Mouse (Mus musculus) testis, postnatal 14 days (tissue): ENCODE data around the gene Csn1s2b.
"Not testable (repeated sequence)": the region's sequence is repeated elsewhere in the genome, so short reads cannot be mapped to it uniquely, and the experiment has no call there.

ENCODE experiments used
- DNase-seq: peaks from one replicate; pipeline ENCODE4 v3.0.0; 2021; ENCODE audit warnings: low spot score

The Csn1s2b gene

DNA sequence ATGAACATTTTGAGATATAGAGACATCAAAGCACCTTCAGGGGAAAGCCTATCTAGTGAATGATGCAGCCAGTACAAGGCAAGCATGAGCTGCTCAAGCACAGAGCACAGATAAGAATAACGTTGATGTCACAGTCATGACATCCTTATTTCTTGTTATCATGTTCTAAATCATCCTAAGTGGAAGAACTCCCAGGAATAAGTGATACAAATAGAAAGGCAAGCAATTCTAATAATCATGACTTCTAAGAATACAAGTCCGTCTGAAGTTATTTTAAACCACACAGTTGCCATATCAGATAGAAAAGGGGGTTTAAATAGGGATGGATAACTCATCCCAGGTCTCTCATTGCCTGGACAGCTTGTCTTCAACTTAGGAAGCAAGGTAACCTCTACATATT, at the start of gene Csn1s2b:
Gene Csn1s2b (plus strand): TSS at position 301 of the 400 bp plus-strand sequence.
- DNase-seq, result no peak

DNA sequence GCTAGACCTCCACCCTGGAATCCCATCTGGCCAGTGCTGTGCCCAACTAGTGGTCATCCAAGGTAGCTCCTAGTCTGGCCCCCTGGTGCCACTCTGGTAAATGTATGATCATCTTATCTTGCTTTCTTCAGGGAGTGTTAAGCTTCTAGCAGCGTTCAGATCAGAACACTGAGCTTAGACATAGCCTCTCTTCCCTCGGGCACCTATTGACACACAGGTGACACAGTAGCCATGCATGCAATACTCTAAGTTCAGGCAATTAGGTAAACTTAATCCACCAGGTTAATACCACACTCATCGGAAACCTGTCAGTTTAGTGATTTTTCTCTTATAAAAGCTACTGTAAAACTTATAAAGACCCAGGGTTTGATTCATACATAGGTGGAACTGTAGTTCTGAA, 43.3 kb upstream of the Csn1s2b start:
- DNase-seq, result no peak

DNA sequence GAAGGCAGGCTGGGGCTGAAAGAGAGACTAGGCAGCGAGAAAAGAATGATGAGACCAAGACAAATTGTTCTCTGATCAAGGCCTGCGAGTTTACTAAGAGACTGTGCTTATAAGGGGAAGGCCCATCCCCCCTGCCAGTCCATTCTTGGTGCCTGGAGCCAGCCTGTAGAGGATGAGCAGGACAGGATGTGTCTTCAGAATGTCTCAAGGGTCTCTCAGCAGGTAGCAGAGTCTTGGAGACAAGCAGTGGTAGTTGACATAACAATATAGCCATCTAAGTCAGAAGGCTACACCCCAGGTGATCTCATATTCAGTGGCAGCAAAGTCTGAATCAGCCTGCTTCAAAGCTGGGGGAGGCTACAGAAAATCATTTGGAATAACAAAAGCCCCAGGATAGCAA, 35.7 kb upstream of the Csn1s2b start:
- not testable (repeated sequence) for DNase-seq

DNA sequence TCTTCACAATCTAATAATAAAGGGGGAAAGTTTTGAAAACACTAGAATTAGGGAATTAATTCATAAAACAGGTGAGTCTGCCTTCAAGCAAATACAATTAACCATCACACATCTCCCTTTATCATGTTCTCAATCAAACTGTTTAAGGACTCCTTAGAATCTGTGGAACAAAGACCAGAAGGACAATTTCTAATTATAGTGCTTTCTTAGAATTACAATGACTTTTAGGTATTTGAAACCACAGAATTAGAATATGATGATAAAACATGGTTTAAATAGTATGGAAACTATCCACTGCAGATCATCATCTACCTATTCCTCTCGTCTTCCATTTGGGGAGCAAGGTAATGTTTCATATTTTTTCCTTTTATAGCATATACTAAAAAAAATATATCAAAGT, 33.6 kb upstream of the Csn1s2b start, which contains the start of gene Csn1s2a:
Gene Csn1s2a (plus strand): TSS at position 301 of the 400 bp plus-strand sequence.
- no peak for DNase-seq

DNA sequence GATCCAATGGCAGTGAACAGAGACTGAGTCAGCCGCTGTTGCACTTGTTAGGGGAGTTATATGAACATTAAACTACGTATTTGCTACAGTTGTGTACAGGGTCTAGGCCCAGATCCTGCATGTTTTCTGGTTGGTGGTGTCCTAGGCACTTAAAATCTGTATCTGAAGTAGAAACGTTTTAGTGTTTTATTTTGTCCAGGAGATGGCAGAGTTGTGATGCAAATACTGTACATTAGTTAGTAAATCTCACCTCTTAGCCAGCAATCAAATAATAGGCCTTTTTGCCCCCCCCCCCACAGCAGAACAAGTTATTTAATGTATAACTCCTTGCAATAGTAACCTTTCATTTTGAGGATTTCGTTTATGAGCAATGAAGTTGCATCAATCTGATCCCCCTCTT, 25.2 kb upstream of the Csn1s2b start:
- no peak for DNase-seq

DNA sequence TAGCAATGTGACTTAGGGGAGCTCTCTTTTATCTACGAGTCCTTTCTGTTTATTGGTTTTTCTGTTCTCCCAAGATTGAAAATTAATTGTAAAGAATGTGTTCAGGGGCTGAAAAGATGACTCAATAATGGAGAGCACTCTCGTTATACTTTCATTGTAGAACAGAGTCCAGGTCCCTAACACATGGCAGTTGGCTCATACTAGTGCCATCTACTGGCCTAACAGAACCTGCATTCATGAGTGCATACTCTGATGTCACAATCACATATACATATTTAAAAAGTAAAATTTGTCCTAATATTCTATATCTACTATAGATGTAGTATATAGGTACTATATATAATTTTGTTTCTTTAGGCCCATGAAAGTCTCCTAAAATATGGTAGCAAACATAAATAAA, 1.4 kb downstream of the Csn1s2b start:
- no peak for DNase-seq

DNA sequence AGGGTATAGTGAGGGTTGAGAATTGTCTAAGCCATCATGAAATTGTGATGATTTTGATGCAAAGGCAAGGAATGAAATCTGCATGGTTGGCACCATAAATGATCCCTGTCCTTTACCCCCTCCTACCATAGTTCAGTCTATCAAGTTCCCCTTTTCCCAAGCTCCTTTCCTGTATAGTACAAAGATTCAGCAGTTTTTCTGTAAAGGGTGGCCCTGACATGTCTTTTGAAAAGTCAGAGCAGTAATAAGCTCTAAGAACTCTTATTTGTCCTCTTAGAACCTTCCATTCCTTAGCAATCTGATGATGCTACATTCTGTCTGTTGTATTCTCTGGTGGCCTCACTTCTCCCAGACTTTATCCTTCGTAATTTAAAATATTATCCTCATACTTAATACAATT, 17.5 kb downstream of the Csn1s2b start, which contains the start of gene Prr27:
Gene Prr27 (plus strand): TSS at position 301 of the 400 bp plus-strand sequence.
- no peak for DNase-seq

DNA sequence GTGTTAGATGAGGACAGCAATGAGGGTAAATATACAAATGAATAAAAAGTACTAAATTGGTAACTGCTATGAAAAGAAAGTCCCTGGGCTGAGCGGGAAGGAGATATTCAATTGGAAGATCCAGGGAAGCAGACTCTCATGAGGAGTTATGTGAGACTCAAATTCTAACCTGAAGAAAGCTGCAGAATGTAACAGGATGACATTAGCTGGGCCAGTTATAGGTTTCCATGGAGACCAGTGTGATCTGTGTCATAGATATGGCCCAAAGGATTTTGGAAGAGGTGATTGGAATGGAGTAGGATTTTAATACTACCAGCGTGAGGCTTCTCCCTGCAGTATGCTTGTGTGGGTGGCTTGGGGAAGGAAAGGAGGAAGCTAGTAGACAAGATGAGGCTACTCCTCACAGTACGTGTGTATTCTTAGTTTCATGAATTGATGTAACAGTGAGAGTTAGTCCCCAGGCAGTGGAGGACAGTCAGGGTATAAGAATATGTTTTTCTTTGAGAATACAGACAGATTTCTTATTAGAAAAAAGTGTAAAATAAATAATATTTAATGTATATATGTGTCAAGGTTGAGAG, 47.3 kb downstream of the Csn1s2b start:
- DNase-seq, result no peak

DNA sequence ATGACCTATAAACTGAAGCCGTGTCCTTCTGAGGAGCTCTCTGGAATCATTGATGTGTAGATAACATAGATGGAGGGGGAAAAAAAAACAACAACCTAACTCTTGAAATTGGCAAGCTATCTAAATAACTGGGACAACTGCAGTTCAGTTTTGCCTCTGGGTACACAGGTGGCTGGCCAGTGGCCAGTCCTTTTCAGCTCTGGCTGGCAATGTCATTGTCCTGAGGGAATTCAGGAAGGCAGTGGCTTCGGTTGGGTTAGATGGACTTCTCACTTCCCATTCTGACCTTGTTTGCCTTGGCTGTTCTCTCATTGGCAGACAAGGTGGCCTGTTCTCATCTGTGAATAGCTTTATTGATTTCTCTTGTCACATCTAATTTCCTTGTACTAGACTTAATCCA, 62.2 kb downstream of the Csn1s2b start:
- no peak for DNase-seq

DNA sequence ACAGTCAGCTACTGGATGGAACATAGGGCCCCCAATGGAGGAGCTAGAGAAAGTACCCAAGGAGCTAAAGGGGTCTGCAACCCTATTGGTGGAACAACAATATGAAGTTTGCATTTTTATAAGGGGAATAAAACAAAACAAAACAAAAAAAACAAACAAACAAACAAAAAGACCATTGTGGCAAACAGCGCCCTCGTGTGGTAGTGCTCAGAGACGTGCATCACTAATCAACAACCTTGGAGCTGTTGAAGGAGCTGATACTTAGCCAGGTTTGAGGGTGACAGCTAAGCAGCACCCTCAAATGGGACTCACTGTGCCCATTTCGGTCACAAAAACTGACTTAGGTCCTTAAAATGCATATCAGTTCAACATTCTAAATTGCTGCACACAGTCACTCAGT, 63.5 kb downstream of the Csn1s2b start:
- no peak for DNase-seq
